Mouse (Mus musculus) left cerebral cortex, postnatal 36 days (tissue): ENCODE measurements at regions not wholly inside any gene's neighbourhood (a gene's known extent, or its start where the extent isn't known, plus 50 kb on each side); places are given as distances from the start of the nearest gene placed in this dataset.
A peak's percentile ranks its signal among the peaks of the same experiment; 100 is the strongest.

Experiments used
- DNase-seq, 2 experiments: peaks; one replicate each; pipeline ENCODE4 v3.0.0; 2021 to 2022; ENCODE audit warnings: low spot score in 2 of 2, mixed read lengths in 1 of 2
- intact Hi-C: fragments of 180-260 bp; cut with DNase I; formaldehyde crosslinking; loops from one replicate; pipeline ENCODE4 v1.15.1; 2025

GRCm38 (mm10) chr1:83736428-83737117 is 328.6 kb upstream of the Sphkap start:
- DNase-seq: peak in 1 of 2 experiments; percentile 12
- intact Hi-C loops: no loop called here

GRCm38 (mm10) chr1:83731682-83732081 is 323.7 kb upstream of the Sphkap start:
- DNase-seq: no peak
- intact Hi-C loops: no loop called here

DNA sequence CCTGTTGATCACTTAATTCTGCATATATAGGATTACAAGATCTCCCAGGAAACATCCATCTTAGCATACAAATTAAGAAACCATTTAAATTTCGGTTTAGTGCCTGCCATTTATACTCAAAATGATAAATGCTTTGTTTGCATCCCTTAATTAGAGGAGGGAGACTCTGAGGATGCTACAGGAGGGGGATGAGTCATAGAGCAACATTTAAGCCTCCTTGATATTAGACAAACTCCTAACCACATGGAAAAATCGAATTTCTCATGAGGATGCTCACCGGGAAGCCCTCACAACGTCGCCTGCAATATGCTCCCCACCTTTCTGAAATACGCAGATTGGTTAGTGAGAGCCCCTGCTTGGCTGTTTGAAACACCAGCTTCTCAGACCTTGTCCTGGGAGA is 320.8 kb upstream of the Sphkap start:
- intact Hi-C loops: no loop called here
- no peak for DNase-seq

DNA sequence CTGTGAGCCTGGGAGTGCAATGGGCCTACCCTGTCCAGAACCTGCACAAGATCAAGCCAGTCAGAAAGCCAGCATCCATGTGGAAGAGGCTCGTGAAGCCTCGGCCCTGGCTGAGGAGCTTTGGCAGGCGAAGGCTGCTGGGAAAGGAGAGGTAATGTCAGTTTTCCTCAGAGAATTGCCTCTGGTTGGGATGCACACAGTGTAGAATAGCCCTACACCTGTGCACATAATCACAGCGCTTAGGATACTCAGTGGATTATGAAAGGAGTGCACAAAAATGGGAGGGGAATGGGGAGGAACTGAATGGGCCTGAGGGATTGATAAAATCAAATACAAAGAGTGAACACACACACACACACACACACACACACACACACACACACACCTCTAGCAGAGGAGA is 319.9 kb upstream of the Sphkap start:
- intact Hi-C loops: no loop called here
- no peak for DNase-seq

DNA sequence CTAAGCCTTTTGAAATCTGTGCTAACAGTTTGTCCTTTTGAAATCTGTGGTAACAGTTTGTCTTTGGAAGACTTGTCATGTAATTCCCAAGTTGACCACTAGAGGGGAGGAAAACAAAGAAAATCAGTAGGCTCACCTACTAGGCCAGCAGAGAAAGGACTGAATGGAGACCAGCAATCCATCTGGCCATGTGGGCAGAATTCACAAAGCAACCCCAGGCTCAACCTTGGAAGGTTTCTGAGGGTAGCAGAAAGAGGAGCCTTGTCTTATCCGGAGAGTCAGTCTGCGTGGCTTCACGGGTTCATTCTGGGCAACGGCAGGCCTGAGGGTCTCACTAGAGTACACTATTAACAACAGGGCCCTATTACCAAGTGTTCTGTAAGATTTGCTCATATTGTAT is 319.2 kb upstream of the Sphkap start:
- intact Hi-C loops: no loop called here
- no peak for DNase-seq

DNA sequence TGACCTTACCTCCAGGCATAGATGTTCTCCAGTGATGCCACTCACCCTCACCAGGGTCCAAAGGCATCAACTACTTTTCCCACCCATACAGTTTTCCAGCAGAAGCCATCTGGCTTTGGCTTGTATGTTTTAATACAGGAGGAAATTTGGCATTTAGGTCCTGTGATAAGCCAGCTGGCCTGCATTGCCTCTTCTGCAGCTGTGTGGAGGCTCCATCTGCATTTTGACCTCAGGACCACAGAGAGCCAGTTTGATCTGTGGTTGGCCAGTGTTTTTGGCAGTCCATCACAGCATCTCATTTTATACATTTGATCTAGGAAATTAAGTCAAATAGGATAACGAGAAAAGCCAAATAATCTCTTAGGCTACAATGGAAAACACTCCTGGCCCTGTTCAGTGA is 315.1 kb upstream of the Sphkap start:
- DNase-seq: no peak
- intact Hi-C loops: no loop called here

GRCm38 (mm10) chr1:83720166-83720565 is 312.2 kb upstream of the Sphkap start:
- DNase-seq: no peak
- intact Hi-C loops: no loop called here

GRCm38 (mm10) chr1:83717056-83717455 is 309.1 kb upstream of the Sphkap start:
- intact Hi-C loops: loop anchor here (1.0 to 10.0 kb wide), 4 partner anchors 308 to 652 kb away; partner anchors contain the start of genes Krtap28-13 and Sphkap
- DNase-seq: peak in 1 of 2 experiments; percentile 45

GRCm38 (mm10) chr1:83701696-83702404 is 293.9 kb upstream of the Sphkap start:
- intact Hi-C loops: no loop called here
- no peak for DNase-seq

DNA sequence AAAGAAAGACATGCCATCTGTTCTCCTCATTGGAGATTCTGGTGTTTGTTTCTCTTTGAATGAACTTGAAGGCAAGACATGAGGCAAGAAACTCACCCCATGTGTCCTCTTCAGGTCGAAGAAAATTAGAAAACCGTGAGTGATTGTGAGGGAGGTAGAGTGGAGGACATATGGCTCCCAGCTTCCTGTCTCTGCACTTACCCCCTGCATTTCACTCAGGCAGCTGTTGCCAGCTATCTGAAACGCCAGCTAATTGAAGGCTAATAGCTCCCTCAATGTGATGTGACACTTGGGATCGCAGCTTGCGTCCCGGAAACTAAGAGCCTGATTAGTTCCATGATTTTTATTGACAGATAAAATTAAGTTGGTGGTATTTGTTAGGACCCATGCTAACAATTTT is 289.4 kb upstream of the Sphkap start:
- intact Hi-C loops: no loop called here
- no peak for DNase-seq

GRCm38 (mm10) chr1:83685221-83685620 is 277.2 kb upstream of the Sphkap start:
- DNase-seq: peak; percentile 10 to 25
- intact Hi-C loops: no loop called here

GRCm38 (mm10) chr1:83665326-83665725 is 257.3 kb upstream of the Sphkap start:
- intact Hi-C loops: no loop called here
- no peak for DNase-seq

- no peak for DNase-seq
- intact Hi-C loops: no loop called here
These were observed 254.1 kb upstream of the Sphkap start for GRCm38 (mm10) chr1:83661808-83662802.

GRCm38 (mm10) chr1:83653661-83654060 is 245.7 kb upstream of the Sphkap start:
- intact Hi-C loops: no loop called here
- DNase-seq: no peak

DNA sequence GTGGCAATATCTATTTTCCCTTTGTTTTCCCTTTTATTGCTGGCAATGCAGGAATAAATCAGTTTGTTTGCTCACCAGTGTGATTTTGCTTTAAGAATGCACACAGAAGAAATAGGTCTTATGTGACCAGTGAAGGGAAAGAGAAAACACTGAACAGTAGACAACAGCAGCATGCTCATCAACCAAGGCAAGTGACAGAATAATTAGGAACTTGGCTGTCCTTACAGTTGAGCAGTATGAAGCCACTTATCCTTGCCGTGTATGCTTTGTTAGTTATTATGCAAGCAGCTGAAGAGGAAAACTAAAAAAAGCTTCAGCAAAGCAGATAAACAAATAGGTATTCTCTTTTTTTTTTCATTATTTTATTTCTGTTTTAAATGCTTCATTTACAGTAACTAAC is 237.6 kb upstream of the Sphkap start:
- no peak for DNase-seq
- intact Hi-C loops: no loop called here

DNA sequence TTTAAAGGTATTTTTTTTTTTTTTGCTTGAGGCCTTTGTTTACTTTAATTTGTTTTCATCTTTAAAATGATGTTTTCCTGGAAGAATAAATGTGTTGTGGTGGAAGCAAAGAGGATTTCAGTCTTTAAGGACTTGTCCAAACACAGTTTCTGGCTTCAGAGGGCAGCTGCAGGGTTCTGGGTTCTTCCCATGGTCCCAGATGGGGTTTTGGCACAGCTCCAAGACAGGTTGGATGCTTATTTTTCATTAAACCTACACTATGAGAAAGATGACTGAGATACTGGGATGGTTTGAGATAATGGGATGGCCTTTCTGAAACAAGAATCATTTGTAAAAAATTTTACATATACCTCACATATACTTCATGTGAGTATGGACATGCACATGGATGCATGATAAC is 234.7 kb upstream of the Sphkap start:
- intact Hi-C loops: no loop called here
- DNase-seq: no peak

GRCm38 (mm10) chr1:83636051-83636450 is 228.1 kb upstream of the Sphkap start:
- intact Hi-C loops: no loop called here
- no peak for DNase-seq

DNA sequence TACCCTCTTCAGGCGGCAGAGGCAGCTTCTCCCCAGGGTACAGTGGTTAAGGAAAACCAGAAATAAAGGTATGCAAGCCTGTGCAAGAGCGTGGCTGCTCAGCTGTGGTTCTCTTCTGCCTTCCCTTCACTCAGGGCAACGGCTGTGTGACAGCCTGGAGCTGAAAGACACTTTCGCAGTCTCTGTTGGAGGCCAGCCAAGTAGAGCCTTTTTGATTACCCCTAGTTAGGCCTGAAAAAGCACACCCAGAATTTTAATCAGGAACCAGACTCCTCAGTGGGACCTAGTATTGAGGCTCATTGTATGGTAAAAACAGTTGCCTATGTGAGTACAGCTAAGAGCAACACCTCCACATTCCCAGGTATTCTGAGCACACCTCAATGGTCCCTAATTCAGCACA is 223.8 kb upstream of the Sphkap start:
- DNase-seq: peak; percentile 10 to 13
- intact Hi-C loops: no loop called here

DNA sequence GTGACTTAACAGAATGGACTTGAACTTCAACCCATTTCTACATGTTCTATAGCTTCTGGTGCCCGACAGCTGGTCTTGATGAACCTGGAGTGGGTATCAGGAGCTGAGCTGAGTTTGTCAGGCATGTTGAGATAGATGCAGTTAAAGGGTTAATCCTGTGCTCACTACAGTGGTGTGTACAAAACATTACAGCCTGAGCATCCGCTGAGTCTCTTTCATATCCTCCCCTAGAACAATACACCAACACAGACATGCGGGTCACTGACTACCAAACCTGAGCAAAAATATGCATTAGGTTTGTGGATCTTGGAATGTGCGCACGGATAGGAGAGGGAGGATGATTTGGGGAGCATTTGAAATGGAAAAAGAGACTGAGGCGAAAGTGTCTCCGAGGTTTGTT is 223.4 kb upstream of the Sphkap start:
- intact Hi-C loops: no loop called here
- DNase-seq: no peak

- intact Hi-C loops: no loop called here
- no peak for DNase-seq
These were observed 179.3 kb upstream of the Sphkap start for GRCm38 (mm10) chr1:83587258-83587657.
